Mouse (Mus musculus): Measurements from ENCODE around the gene Phactr4.

GRCm38 (mm10) chr4:132338943-132339342 is 83.3 kb downstream of the Phactr4 start:
- no peak for TF ChIP-seq CTCF (IDR thresholded peaks at IDR 0.05)
- no peak for TF ChIP-seq EP300 (IDR thresholded peaks at IDR 0.05)

Measured in lung, postnatal 0 days (tissue).